In genomic region chr1:153083233-153083632, GRCm38 (mm10) we compare ENCODE assay signal across 4 mouse cellular contexts.
DNase-seq lines count a peak whose midpoint lies in the region; TF ChIP-seq lines count a peak whose summit lies in the region.
"Not testable (repeated sequence)": the region's sequence is repeated elsewhere in the genome, so short reads cannot be mapped to it uniquely, and the experiment has no call there.

No protein-coding gene starts in this region.

- not testable (repeated sequence) for TF ChIP-seq CTCF in ES-Bruce4 (IDR thresholded peaks at IDR 0.05; ENCODE audit: low read depth, low read length)

- DNase-seq in ES-E14 (ENCODE audit: low read depth, low spot score) = not testable (repeated sequence)
- peak; percentile 64 for DNase-seq in ZHBTc4 (ENCODE audit: low read depth, low spot score)
- peak; percentile 64 for DNase-seq in heart, adult 11 months

- not testable (repeated sequence) for H3K4me1 ChIP-seq in ES-Bruce4 (ENCODE audit: control insufficient read depth, insufficient read depth, low read length)
- peaks cover 6 to 17% of the 10 kb centered on the region in 2 experiments; a peak in 3 of 4 replicates for H3K4me1 ChIP-seq in ES-E14 (ENCODE audit: control insufficient read depth in 2 of 2, insufficient read depth in 2 of 2, low read length in 2 of 2, poor library complexity in 1 of 2)

- peak overlapping the region; percentile 53 for H3K27ac ChIP-seq in ES-Bruce4 (ENCODE audit: insufficient read depth, low read length)
- H3K27ac ChIP-seq in ES-E14 (ENCODE audit: insufficient read depth, low read depth, low read length, poor library complexity, severe bottlenecking) = not testable (repeated sequence)

- H3K9me3 ChIP-seq in ES-Bruce4 (replicated peaks; ENCODE audit: control insufficient read depth, insufficient read depth, low read length, poor library complexity, severe bottlenecking); ES-E14 (ENCODE audit: control insufficient read depth, insufficient read depth, low read depth, low read length): not testable (repeated sequence)

- H3K36me3 ChIP-seq in ES-Bruce4 (ENCODE audit: control insufficient read depth, insufficient read depth, low read length, poor library complexity, severe bottlenecking); ES-E14 (ENCODE audit: control insufficient read depth, insufficient read depth, low read length, poor library complexity, severe bottlenecking): not testable (repeated sequence)

- in situ Hi-C loops in ES-E14 (cut with MboI; ENCODE audit: low sequenced_read_pairs in 2 of 2, unreplicated experiment in 2 of 2) = loop anchor here (25.0 kb wide), 1 partner anchor 296 kb away; no protein-coding TSS in a partner anchor

- H3K9ac ChIP-seq in ES-Bruce4 (ENCODE audit: low read depth, poor library complexity, severe bottlenecking) (0 out of 2 replicates have a peak overlapping the region, but pooled peaks have one; percentile 8), ES-E14 (ENCODE audit: insufficient read depth, low read depth, low read length, poor library complexity, severe bottlenecking) (peak overlapping the region; percentile 54; the same call in 1 of the 2 replicates)

- TF ChIP-seq EP300 in ES-Bruce4 (IDR thresholded peaks at IDR 0.05; ENCODE audit: insufficient read depth, low read depth, low read length) = not testable (repeated sequence)

- not testable (repeated sequence) for H3K27me3 ChIP-seq in ES-Bruce4 (ENCODE audit: control insufficient read depth, insufficient read depth, low read length, poor library complexity, severe bottlenecking)

- TF ChIP-seq POLR2A in ES-Bruce4 (IDR thresholded peaks at IDR 0.05; ENCODE audit: insufficient read depth, low read length) = not testable (repeated sequence)

- H3K4me3 ChIP-seq in ES-Bruce4 (ENCODE audit: low read depth, low read length) (peak overlapping the region; percentile 18; the same call in 1 of the 2 replicates), ES-E14 (ENCODE audit: insufficient read depth in 1 of 2, low read depth in 1 of 2, low read length in 2 of 2, poor library complexity in 1 of 2, severe bottlenecking in 1 of 2) (peak overlapping the region; percentile 40 to 54)
